Mouse (Mus musculus) gastrocnemius, adult 2 months (tissue): ENCODE measurements around the gene Cuedc1. TPM values are rescaled to one million over a fixed set of nuclear protein-coding genes. Genes with fewer than 3 reads are reported as not detected.

Source experiments
- DNase-seq: peaks from one replicate; pipeline ENCODE4 v3.0.0; 2022
- H3K27ac ChIP-seq: fragments of 200-600 bp; 2 replicates; pipeline ENCODE4 v1.8.1; 2022; ENCODE audit warnings: mild to moderate bottlenecking
- H3K4me3 ChIP-seq: fragments of 200-600 bp; 2 replicates; pipeline ENCODE4 v1.8.1; 2022; ENCODE audit warnings: mild to moderate bottlenecking, moderate library complexity
- CTCF ChIP-seq: fragments of 200-600 bp; IDR thresholded peaks from 2 replicates; pipeline ENCODE4 v1.8.1; 2022; ENCODE audit warnings: antibody characterized with exemption, mild to moderate bottlenecking, moderate library complexity
- intact Hi-C: fragments of 180-260 bp; cut with DNase I; formaldehyde crosslinking; loops from one replicate; pipeline ENCODE4 v1.15.1; 2025
- total RNA-seq, 2 experiments: library from RNA; stranded (reverse); gene quantifications; 2 replicates each; pipeline ENCODE4 v1.2.3; 2021

Gene Cuedc1
- total RNA-seq, 2 experiments from 2014 or later = 101 to 127 TPM

- H3K4me3 ChIP-seq = no peak overlapping the region
- TF ChIP-seq CTCF = no peak
- H3K27ac ChIP-seq = no peak overlapping the region
- DNase-seq = no peak
- intact Hi-C loops = loop anchor here (5.0 kb wide), 1 partner anchor 235 kb away; no protein-coding TSS in a partner anchor
Observed at GRCm38 (mm10) chr11:88207697-88208096, 109.8 kb downstream of the Cuedc1 start.

GRCm38 (mm10) chr11:88211824-88212582 lies 114.1 kb downstream of the Cuedc1 start:
- Histone ChIP-seq H3K4me3 (no peak overlapping the region), H3K27ac (no peak overlapping the region)
- no peak for TF ChIP-seq CTCF
- DNase-seq = no peak
- intact Hi-C loops = no loop called here

GRCm38 (mm10) chr11:88213757-88214156 lies 115.9 kb downstream of the Cuedc1 start:
- no peak overlapping the region for H3K4me3 ChIP-seq
- intact Hi-C loops = no loop called here
- no peak overlapping the region for H3K27ac ChIP-seq
- DNase-seq = no peak
- no peak for TF ChIP-seq CTCF

- Histone ChIP-seq H3K27ac (peak overlapping the region; percentile 58), H3K4me3 (peak overlapping the region; percentile 27)
- DNase-seq = peak; percentile 64
- no peak for TF ChIP-seq CTCF
- intact Hi-C loops = loop anchor here (5.0 kb wide), 1 partner anchor 248 kb away; no protein-coding TSS in a partner anchor
Observed at GRCm38 (mm10) chr11:88214881-88215831, 117.3 kb downstream of the Cuedc1 start.

GRCm38 (mm10) chr11:88216231-88216685 lies 118.4 kb downstream of the Cuedc1 start:
- DNase-seq = peak; percentile 77
- peak overlapping the region; percentile 58; the same call in 1 of the 2 replicates for H3K27ac ChIP-seq
- no peak; the same call in 1 of the 2 replicates for TF ChIP-seq CTCF
- intact Hi-C loops = loop anchor here (2.0 to 5.0 kb wide), 2 partner anchors 249 to 607 kb away; no protein-coding TSS in a partner anchor
- peak overlapping the region; percentile 27; the same call in 1 of the 2 replicates for H3K4me3 ChIP-seq

- DNase-seq = no peak
- H3K27ac ChIP-seq = no peak overlapping the region
- intact Hi-C loops = loop anchor here (5.0 kb wide), 1 partner anchor 251 kb away; no protein-coding TSS in a partner anchor
- no peak for TF ChIP-seq CTCF
- no peak overlapping the region for H3K4me3 ChIP-seq
Observed at GRCm38 (mm10) chr11:88218155-88218554, 120.3 kb downstream of the Cuedc1 start.

- no peak overlapping the region for H3K27ac ChIP-seq
- no peak overlapping the region for H3K4me3 ChIP-seq
- no peak for TF ChIP-seq CTCF
- DNase-seq = no peak
- intact Hi-C loops = loop anchor here (5.0 kb wide), 1 partner anchor 251 kb away; no protein-coding TSS in a partner anchor
Observed at GRCm38 (mm10) chr11:88218586-88218985, 120.7 kb downstream of the Cuedc1 start.

GRCm38 (mm10) chr11:88221929-88222475 lies 124.1 kb downstream of the Cuedc1 start:
- no peak for DNase-seq
- no peak for TF ChIP-seq CTCF
- H3K4me3 ChIP-seq = no peak overlapping the region
- no peak overlapping the region for H3K27ac ChIP-seq
- intact Hi-C loops = no loop called here

- no peak for TF ChIP-seq CTCF
- intact Hi-C loops = no loop called here
- no peak for DNase-seq
- no peak overlapping the region for H3K4me3 ChIP-seq
- H3K27ac ChIP-seq = no peak overlapping the region
Observed at GRCm38 (mm10) chr11:88227001-88227957, 129.4 kb downstream of the Cuedc1 start.

GRCm38 (mm10) chr11:88231213-88231790 lies 133.4 kb downstream of the Cuedc1 start:
- TF ChIP-seq CTCF = no peak
- Histone ChIP-seq H3K27ac (peak overlapping the region; percentile 89), H3K4me3 (peak overlapping the region; percentile 59)
- intact Hi-C loops = no loop called here
- DNase-seq = peak; percentile 92
